Comparison of ENCODE assay signal across 8 mouse cellular contexts in genomic region chr11:3537711-3538110, GRCm38 (mm10). TPM values are rescaled to one million over a fixed set of nuclear protein-coding genes. Genes with fewer than 3 reads are reported as not detected.
DNase-seq lines count a peak whose midpoint lies in the region; ATAC-seq and TF ChIP-seq lines count a peak whose summit lies in the region.

No protein-coding gene starts in this region.

- peaks cover 55% of the 10 kb centered on the region for H3K4me1 ChIP-seq in hindbrain, embryonic 10.5 days (replicated peaks)
- H3K4me1 ChIP-seq in liver, embryonic 16.5 days (ENCODE audit: control insufficient read depth, low read depth, low read length) = peaks cover 32% of the 10 kb centered on the region

- H3K9me3 ChIP-seq in hindbrain, embryonic 10.5 days = no peaks in the 10 kb centered on the region
- no peaks in the 10 kb centered on the region for H3K9me3 ChIP-seq in liver, embryonic 16.5 days (replicated peaks; ENCODE audit: control insufficient read depth, low read length)

- no peak for TF ChIP-seq CTCF in C2C12 (IDR thresholded peaks at IDR 0.05; ENCODE audit: control insufficient read depth, insufficient read depth, insufficient read length)

- H3K27me3 ChIP-seq in C2C12 (ENCODE audit: control insufficient read depth, insufficient read depth, insufficient read length) = no peaks in the 10 kb centered on the region
- no peaks in the 10 kb centered on the region for H3K27me3 ChIP-seq in hindbrain, embryonic 10.5 days (ENCODE audit: insufficient read depth, poor library complexity, severe bottlenecking)
- H3K27me3 ChIP-seq in liver, embryonic 16.5 days (ENCODE audit: control insufficient read depth, insufficient read depth, low read depth, low read length) = no peaks in the 10 kb centered on the region

- peaks cover 33% of the 10 kb centered on the region for H3K36me3 ChIP-seq in C2C12 (ENCODE audit: control insufficient read depth, insufficient read depth)
- H3K36me3 ChIP-seq in hindbrain, embryonic 10.5 days = peaks cover 20% of the 10 kb centered on the region
- no peaks in the 10 kb centered on the region for H3K36me3 ChIP-seq in liver, embryonic 16.5 days (ENCODE audit: control insufficient read depth, insufficient read depth)

- peak overlapping the region; percentile 62 for H3ac ChIP-seq in C2C12 (ENCODE audit: control insufficient read depth, insufficient read length, low read depth)

- WGBS in hindbrain, embryonic 10.5 days = 88% methylated on average over 3 of the region's 3 CpGs
- WGBS in liver, embryonic 16.5 days (ENCODE audit: insufficient replicate concordance) = 64% methylated on average over 3 of the region's 3 CpGs

- peak; percentile 32 for DNase-seq in cerebellum, adult 11-12 months
- DNase-seq in cerebellum, postnatal 14 days = no peak
- no peak for DNase-seq in hindbrain, embryonic 10.5 days (ENCODE audit: low spot score)
- DNase-seq in thymus, postnatal 36 days = no peak
- no peak for DNase-seq in embryo, embryonic 9.5 days (ENCODE audit: extremely low spot score)

- peak overlapping the region; percentile 65 for H3K4me3 ChIP-seq in C2C12 (ENCODE audit: insufficient read depth, poor library complexity, severe bottlenecking)
- peak overlapping the region; percentile 65 for H3K4me3 ChIP-seq in hindbrain, embryonic 10.5 days
- peak overlapping the region; percentile 67 for H3K4me3 ChIP-seq in liver, embryonic 16.5 days (ENCODE audit: low read depth, low read length)

- H3K79me3 ChIP-seq in C2C12 (ENCODE audit: low read depth) = peaks cover 25% of the 10 kb centered on the region

- no peak for ATAC-seq in liver, embryonic 16.5 days (ENCODE audit: low read depth)
- no peak for ATAC-seq in granulocyte monocyte progenitor cell, adult 5-6 weeks (replicated peaks; ENCODE audit: poor library complexity, severe bottlenecking)

- H3K4me2 ChIP-seq in liver, embryonic 16.5 days (ENCODE audit: low read depth, low read length) = peak overlapping the region; percentile 77

- H3K27ac ChIP-seq in hindbrain, embryonic 10.5 days = no peak overlapping the region
- H3K27ac ChIP-seq in liver, embryonic 16.5 days (ENCODE audit: low read length) = no peak overlapping the region

- H3K9ac ChIP-seq in liver, embryonic 16.5 days (ENCODE audit: low read depth, low read length) = peak overlapping the region; percentile 69; the same call in 1 of the 2 replicates

- H3K79me2 ChIP-seq in C2C12 (ENCODE audit: control insufficient read depth, insufficient read depth) = peaks cover 32% of the 10 kb centered on the region

TF ChIP-seq in C2C12, 6 proteins besides CTCF, POLR2A, EP300 and RAD21:
- TF ChIP-seq MAX (IDR thresholded peaks at IDR 0.05) (no peak), MYOG (IDR thresholded peaks at IDR 0.05; ENCODE audit: control insufficient read depth, extremely low read depth, insufficient read length) (no peak), MYOD1 (IDR thresholded peaks at IDR 0.05; ENCODE audit: control insufficient read depth, insufficient read length, low read depth) (no peak), USF1 (IDR thresholded peaks at IDR 0.05; ENCODE audit: low read depth) (no peak), CEBPB (IDR thresholded peaks at IDR 0.05; ENCODE audit: low read depth) (no peak), FOSL1 (IDR thresholded peaks at IDR 0.05; ENCODE audit: insufficient read depth, low read length, poor library complexity, severe bottlenecking) (no peak)

RNA-seq across cellular contexts. Expression of gene Smtn, which starts 2.7 kb away (rescaled TPM):
- polyA plus RNA-seq in C2C12 (2012; fragmentation: generic; extraction: Trizol) = 45.9 TPM
- polyA plus RNA-seq in hindbrain, embryonic 10.5 days (2016; fragmentation: Nextera tagmentation; extraction: Ambion mirVana) = 43.2 and 46.1 TPM in 2 replicates
- 10.4 and 16.7 TPM in 2 replicates for polyA plus RNA-seq in liver, embryonic 16.5 days (2015; fragmentation: Nextera tagmentation; extraction: Ambion mirVana)
- total RNA-seq in granulocyte monocyte progenitor cell, adult 5-6 weeks (2014; fragmentation: Nextera tagmentation) = 7.5 and 10.5 TPM in 2 replicates
- 7.0 and 8.3 TPM in 2 replicates for total RNA-seq in granulocyte monocyte progenitor cell, adult 5-6 weeks (2017)

RNA-seq across cellular contexts. Expression of gene Selenom, which starts 23.2 kb away (rescaled TPM):
- 77.0 TPM for polyA plus RNA-seq in C2C12 (2012; fragmentation: generic; extraction: Trizol)
- 60.3 and 73.5 TPM in 2 replicates for polyA plus RNA-seq in hindbrain, embryonic 10.5 days (2016; fragmentation: Nextera tagmentation; extraction: Ambion mirVana)
- 9.6 and 10.8 TPM in 2 replicates for polyA plus RNA-seq in liver, embryonic 16.5 days (2015; fragmentation: Nextera tagmentation; extraction: Ambion mirVana)
- 22.0 and 28.8 TPM in 2 replicates for total RNA-seq in granulocyte monocyte progenitor cell, adult 5-6 weeks (2014; fragmentation: Nextera tagmentation)
- total RNA-seq in granulocyte monocyte progenitor cell, adult 5-6 weeks (2017) = 17.0 and 21.1 TPM in 2 replicates

RNA-seq across cellular contexts. Expression of gene Inpp5j, which starts 33.1 kb away (rescaled TPM):
- 0.09 TPM for polyA plus RNA-seq in C2C12 (2012; fragmentation: generic; extraction: Trizol)
- 0.21 and 0.37 TPM in 2 replicates for polyA plus RNA-seq in hindbrain, embryonic 10.5 days (2016; fragmentation: Nextera tagmentation; extraction: Ambion mirVana)
- polyA plus RNA-seq in liver, embryonic 16.5 days (2015; fragmentation: Nextera tagmentation; extraction: Ambion mirVana) = 0.96 and 1.0 TPM in 2 replicates
- total RNA-seq in granulocyte monocyte progenitor cell, adult 5-6 weeks (2014; fragmentation: Nextera tagmentation) = 0.94 and 1.1 TPM in 2 replicates
- 0.09 and 0.57 TPM in 2 replicates for total RNA-seq in granulocyte monocyte progenitor cell, adult 5-6 weeks (2017)

RNA-seq across cellular contexts. Expression of gene Pla2g3, which starts 49.6 kb away (rescaled TPM):
- polyA plus RNA-seq in C2C12 (2012; fragmentation: generic; extraction: Trizol) = 0.21 TPM
- polyA plus RNA-seq in hindbrain, embryonic 10.5 days (2016; fragmentation: Nextera tagmentation; extraction: Ambion mirVana) = 0.99 and 1.5 TPM in 2 replicates
- 0.09 and 0.12 TPM in 2 replicates for polyA plus RNA-seq in liver, embryonic 16.5 days (2015; fragmentation: Nextera tagmentation; extraction: Ambion mirVana)
- 0.26 TPM in 1 of 2 replicates, not detected in the other for total RNA-seq in granulocyte monocyte progenitor cell, adult 5-6 weeks (2014; fragmentation: Nextera tagmentation)
- total RNA-seq in granulocyte monocyte progenitor cell, adult 5-6 weeks (2017) = not detected in 2 replicates
